Mouse (Mus musculus) embryo, embryonic 11 days (tissue): ENCODE measurements at regions not wholly inside any gene's neighbourhood (a gene's known extent, or its start where the extent isn't known, plus 50 kb on each side); places are given as distances from the start of the nearest gene placed in this dataset.

Experiments
- DNase-seq: peaks from one replicate; pipeline ENCODE4 v3.0.0-alpha.2; 2015

DNA sequence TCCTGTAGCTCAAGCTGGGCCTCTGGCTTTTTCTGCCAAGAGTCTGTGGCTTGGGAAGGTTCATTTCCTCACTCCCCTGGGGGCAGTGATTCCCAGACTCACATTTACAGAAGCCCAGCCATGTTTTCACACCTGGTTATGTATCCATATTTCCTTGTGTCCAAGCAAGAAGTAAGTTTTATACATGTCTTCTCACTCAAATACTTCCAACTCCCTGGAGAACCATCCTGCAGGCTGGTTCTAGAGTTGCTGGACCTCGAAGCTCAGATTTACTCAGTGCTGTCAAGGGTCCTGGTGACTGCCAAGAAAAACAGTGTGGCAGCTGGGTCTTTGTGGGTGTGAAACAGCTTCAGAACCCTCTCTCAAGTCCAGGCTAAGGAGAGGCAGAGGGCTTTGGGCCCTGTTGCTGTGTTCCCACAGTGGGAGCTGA lies 537.6 kb upstream of the Nrp1 start:
- DNase-seq, result no peak

- DNase-seq, result no peak
These were observed 536.8 kb upstream of the Nrp1 start for GRCm38 (mm10) chr8:127821646-127822045.

GRCm38 (mm10) chr8:127825041-127825440 lies 533.4 kb upstream of the Nrp1 start:
- no peak for DNase-seq

DNA sequence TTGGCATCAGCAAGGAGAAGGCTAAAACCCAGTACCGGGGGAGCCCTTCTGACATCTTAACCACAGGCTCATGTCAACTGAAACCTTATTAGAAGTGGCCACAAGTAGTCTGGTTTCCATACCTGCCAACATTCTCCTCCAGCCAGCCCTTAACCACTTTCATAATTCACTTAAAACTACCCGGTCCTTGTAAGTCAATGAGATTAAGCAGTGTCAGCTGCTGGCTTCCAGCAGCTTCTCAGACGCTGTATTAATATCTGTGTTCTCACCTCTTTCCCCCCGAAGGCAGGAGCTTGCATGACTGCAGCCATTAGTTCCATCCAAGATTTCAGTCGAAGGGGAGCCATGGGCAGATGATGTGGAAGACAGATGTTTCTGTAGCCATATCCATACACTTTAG lies 530.6 kb upstream of the Nrp1 start:
- no peak for DNase-seq

GRCm38 (mm10) chr8:127829659-127830058 lies 528.7 kb upstream of the Nrp1 start:
- DNase-seq, result no peak

DNA sequence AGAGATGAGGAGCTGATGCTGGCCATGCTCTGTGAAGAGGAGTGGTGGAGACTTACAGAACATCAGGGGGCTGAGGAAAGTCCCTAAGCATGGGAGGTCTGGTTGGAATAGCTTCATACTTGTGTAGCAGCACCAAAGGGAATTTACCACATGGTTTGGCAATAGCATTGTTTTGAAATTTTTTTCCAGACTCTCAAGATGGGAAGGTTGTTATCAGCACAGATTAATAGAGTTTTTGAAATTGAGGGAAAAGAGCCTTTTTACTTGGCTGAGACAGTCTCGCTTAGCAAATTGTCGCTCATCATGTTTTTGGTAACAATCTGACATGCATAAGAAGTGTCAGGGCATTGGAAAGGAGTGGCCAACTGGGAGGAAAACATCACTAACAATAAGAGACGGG lies 524.4 kb upstream of the Nrp1 start:
- no peak for DNase-seq

GRCm38 (mm10) chr8:127836410-127837206 lies 521.8 kb upstream of the Nrp1 start:
- DNase-seq, result no peak

GRCm38 (mm10) chr8:127838311-127838710 lies 520.1 kb upstream of the Nrp1 start:
- DNase-seq, result no peak

DNA sequence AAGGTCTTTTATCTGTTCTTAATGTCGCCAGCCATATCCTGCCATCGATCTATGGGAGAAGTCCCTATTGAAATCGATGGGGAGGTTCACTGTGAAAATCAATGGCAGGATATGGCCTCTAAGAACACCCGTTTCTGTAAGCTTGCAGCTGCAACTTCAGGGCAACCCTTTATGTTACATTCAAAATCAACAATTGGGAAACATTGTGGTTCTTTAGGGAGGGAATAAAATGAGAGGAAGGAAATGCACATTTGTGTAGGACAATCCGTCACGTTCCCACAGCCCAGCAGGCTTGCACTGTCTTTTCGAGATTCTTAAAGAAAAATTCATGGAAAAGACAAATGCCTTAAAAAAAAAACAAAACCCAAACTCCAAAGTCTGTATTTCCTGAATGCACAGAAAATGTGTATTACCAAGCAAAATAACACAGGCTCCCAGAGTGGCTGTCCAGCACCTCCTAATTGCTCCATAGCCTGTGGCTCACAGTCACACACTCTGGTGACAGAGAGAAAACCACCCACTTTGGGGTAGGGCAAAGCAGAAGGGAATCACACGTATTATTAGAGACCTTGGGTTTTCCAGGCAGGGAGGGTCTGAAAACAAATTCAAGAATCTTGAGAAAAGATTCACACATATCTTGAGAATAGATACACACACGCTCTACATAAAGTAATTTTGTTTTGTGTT lies 510.9 kb upstream of the Nrp1 start:
- no peak for DNase-seq

GRCm38 (mm10) chr8:127849926-127850325 lies 508.5 kb upstream of the Nrp1 start:
- no peak for DNase-seq

- peak; percentile 20 for DNase-seq
These were observed 502.6 kb upstream of the Nrp1 start for GRCm38 (mm10) chr8:127855653-127856300.

GRCm38 (mm10) chr8:127856351-127857135 lies 501.9 kb upstream of the Nrp1 start:
- peak; percentile 21 for DNase-seq

GRCm38 (mm10) chr8:127859036-127859435 lies 499.4 kb upstream of the Nrp1 start:
- DNase-seq, result no peak

DNA sequence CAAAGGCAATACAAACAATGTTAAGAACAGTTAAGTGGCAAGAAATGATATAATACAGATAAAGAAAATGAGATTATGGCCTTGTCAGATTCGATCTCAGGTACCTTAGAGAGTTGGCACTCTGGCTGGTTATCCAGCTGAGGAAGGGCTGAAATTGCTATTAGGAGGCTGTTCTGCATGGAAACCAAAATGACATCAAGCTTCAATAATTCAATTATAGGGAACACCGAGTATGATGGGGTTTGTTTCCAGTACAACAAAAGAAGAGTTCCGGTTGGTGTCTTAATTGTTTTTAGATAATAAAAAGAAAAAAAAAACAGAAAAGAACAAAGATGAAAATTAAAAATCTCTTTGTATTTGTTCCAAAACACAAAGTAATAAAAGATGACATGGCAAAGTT lies 498.0 kb upstream of the Nrp1 start:
- no peak for DNase-seq

GRCm38 (mm10) chr8:127860891-127861290 lies 497.5 kb upstream of the Nrp1 start:
- DNase-seq, result no peak

GRCm38 (mm10) chr8:127884641-127885040 lies 473.8 kb upstream of the Nrp1 start:
- no peak for DNase-seq

DNA sequence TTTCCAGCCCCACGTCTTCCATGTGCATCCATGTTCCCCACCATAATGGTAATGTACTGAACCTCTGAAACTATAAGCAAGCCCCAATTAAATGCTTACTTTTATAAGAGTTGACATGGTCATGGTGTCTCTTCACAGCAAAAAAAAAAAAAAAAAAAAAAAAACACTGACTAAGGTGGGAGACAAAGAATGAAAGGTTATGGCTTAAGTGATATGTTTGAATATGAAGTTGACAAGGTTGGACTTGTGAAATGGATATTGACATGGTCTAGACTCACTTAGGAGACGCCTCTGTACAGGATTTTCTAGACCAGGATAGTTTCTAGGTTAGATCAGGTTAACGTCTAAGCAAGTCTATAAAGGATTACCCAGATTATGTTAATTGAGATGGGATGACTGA lies 473.2 kb upstream of the Nrp1 start:
- DNase-seq, result no peak

DNA sequence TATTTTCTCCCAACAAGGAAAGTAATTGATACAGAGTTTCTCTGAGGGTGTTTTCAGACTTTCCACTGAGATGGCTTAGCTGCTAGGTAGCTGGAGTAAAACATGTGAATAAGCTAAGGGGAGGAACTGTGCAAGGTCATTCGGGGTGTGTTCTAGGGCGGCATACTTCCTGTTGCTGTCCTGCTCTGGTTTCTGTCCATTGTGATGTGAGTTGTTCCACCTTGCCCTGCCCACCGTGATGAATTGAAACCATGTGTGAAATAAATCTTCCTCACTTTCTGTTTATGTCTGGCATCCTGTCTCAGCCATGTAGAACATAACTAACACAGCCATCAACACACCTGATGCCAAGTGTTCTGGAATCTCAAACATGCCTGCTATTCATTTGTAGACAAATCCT lies 472.6 kb upstream of the Nrp1 start:
- DNase-seq, result peak; percentile 40

DNA sequence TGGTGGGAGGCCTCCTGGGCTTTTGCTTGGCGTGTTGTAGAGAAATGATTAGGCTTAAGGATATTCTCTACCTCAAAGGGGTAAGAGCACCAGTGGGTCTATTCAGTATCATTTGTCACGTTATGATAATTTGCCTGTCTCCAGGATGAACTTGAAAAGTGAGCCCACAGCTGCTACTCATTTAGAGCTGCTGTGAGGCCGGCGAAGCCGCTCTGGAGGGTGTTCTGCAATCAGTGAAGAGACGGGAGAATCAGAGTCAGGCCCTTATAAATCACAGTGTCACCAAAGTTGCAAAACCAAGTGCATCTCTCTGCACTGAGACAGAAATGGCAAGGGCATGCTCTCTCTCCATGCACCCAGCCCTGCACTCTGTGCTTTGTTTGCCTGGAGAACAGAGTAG lies 467.7 kb upstream of the Nrp1 start:
- peak; percentile 63 for DNase-seq

DNA sequence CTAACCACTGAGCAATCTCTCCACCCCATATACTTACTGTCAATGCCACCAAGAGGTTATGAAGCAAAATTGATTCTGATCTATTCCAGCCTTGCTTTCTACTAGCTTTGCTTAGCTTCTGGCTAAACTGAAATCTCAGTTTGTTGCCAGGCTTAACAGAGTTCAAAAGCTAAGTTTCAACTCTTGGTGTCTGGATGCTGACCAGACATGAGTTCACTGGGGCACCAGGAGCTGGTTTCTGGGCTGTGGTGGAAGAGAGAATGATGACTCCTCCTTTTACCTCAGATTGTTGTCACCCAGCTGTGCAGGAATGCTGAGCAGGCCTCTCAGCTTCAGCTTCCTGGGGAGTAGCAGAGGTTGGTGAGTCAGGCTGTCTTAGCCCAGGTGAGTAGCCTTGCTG lies 464.1 kb upstream of the Nrp1 start:
- no peak for DNase-seq

DNA sequence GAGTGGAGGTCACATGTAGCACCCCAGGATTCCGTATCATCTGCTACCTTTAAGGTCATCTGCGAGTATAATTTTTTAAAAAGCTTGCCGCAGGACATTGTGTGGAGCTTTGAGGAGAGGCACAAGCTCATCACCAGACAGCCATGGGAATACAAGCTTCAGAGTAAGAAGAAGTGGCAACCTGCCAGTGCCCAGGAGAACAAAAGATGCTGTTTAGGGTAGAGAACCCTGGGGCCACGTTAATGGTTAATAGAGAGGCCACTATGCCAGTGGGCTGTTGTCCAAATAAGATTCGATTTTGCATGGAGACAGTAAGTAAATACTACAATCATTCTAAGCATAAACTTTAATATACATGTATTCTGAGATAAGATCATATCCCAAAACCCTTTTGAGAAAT lies 450.0 kb upstream of the Nrp1 start:
- no peak for DNase-seq

DNA sequence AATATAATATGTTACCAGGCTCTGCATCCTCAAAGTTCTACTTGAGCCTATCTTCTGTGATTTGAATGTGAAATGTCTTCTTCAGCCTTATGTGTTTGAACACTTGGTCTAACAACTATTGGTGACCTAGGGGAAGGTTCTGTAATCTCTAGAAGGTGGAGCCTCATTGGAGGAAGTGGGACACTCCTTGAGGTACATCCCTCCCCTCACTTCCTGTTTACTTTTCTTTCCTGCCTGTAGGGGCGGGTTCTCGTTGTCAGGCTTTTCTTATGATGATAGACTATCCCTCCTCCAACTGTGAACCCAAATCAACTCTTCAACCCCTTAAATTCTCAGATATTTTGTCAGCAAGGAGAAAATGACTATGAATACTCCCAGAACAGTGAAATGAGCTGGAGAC lies 448.8 kb upstream of the Nrp1 start:
- DNase-seq, result no peak

DNA sequence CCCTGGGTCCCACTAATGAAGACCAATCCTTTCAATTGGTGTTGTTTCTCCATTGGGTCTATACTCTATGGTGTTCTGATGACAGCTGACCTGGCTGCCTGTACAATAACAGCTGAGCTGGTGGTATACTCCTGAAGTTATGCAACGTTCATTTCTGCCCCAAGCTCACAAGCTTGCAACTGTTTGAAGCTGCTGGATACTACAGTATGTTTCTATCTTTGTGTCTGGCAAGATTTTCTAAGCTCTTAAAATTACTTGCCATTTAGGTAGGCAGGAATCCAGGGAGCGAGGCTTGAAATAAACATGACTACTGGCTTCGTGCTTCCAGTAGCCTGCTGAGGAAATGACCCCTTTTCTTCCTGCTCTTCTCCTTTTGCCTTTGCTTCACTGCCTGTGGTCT lies 444.3 kb upstream of the Nrp1 start:
- no peak for DNase-seq
